Mouse (Mus musculus) G1E (cell line): ENCODE results near the gene Coch. TPM values are rescaled to one million over a fixed set of nuclear protein-coding genes. Genes with fewer than 3 reads are reported as not detected.

Source experiments
- ATAC-seq: 2 replicates; pipeline ENCODE4 v1.8.0; 2016; ENCODE audit warnings: mild to moderate bottlenecking; ENCODE audit not compliant: insufficient number of reproducible peaks, poor library complexity, low FRiP score, severe bottlenecking; ENCODE audit errors: extremely low read depth
- DNase-seq: peaks from one replicate; pipeline ENCODE4 v3.0.0; 2012; ENCODE audit warnings: low spot score
- H3K27me3 ChIP-seq: 2 replicates; pipeline ENCODE4 v1.6.1; 2012; ENCODE audit warnings: mild to moderate bottlenecking, low read length, inconsistent platforms; ENCODE audit not compliant: insufficient read depth
- H3K36me3 ChIP-seq: replicated peaks from 2 replicates; pipeline ENCODE3; 2012; ENCODE audit warnings: mild to moderate bottlenecking, inconsistent platforms
- H3K4me1 ChIP-seq: 2 replicates; pipeline ENCODE4 v1.6.1; 2012; ENCODE audit warnings: low read depth, low read length, inconsistent platforms, mixed read lengths; ENCODE audit not compliant: insufficient read depth
- H3K4me3 ChIP-seq: 2 replicates; pipeline ENCODE4 v1.5.1; 2012; ENCODE audit warnings: low read depth, mild to moderate bottlenecking, inconsistent platforms, low read length, moderate library complexity, mixed read lengths
- H3K9me3 ChIP-seq: replicated peaks from 2 replicates; pipeline ENCODE4 v1.6.1; 2012; ENCODE audit warnings: inconsistent platforms
- CTCF ChIP-seq: IDR thresholded peaks from 2 replicates; pipeline ENCODE4 v1.5.1; 2012; ENCODE audit warnings: low read depth, low read length, inconsistent platforms, mixed read lengths
- GATA1 ChIP-seq: IDR thresholded peaks from 2 replicates; pipeline ENCODE4 v1.6.1; 2012; ENCODE audit warnings: borderline replicate concordance, low read length, inconsistent platforms, mixed read lengths
- GATA2 ChIP-seq: IDR thresholded peaks from 2 replicates; pipeline ENCODE4 v1.6.1; 2012; ENCODE audit warnings: low read depth, low read length, inconsistent platforms, borderline replicate concordance
- POLR2AphosphoS5 ChIP-seq: IDR thresholded peaks from 2 replicates; pipeline ENCODE4 v1.6.1; 2012; ENCODE audit warnings: low read depth, low read length, inconsistent platforms; ENCODE audit not compliant: insufficient replicate concordance
- TAL1 ChIP-seq: conservative IDR thresholded peaks from 2 replicates; pipeline ENCODE4 v1.6.1; 2012; ENCODE audit warnings: low read depth, low read length, inconsistent platforms, mixed read lengths
- polyA plus RNA-seq: library from polyadenylated mRNA; stranded (reverse); fragments of >175 nt; gene quantifications from 2 replicates; pipeline ENCODE4 v1.2.3, GENCODE M21; 2012
- total RNA-seq, 2 experiments: library from RNA; stranded (forward) in 1 of 2; stranded (reverse) in 1 of 2; fragments of 200-1000 nt in 1 of 2; fragments of >200 nt in 1 of 2; fragmentation: Nextera tagmentation in 1 of 2; gene quantifications; 2 replicates each; pipeline ENCODE4 v1.2.3; 2014 to 2017

The Coch gene
- not detected in 2 replicates for total RNA-seq (2014; fragmentation: Nextera tagmentation)
- not detected in 2 replicates for total RNA-seq (2017)
- not detected in 2 replicates for polyA plus RNA-seq

GRCm38 (mm10) chr12:51593229-51594029 lies at the start of gene Coch:
Gene Coch (plus strand): TSS chr12:51593341.
- peak within 1 kb of the TSS; percentile 39 for H3K4me3 ChIP-seq
- H3K36me3 ChIP-seq: no peaks in the 10 kb centered on the region
- no peak for ATAC-seq
- TF ChIP-seq TAL1 (no peak), GATA2 (no peak), POLR2AphosphoS5 (no peak), GATA1 (no peak), CTCF (no peak)
- no peak for DNase-seq
- peaks cover 37% of the 10 kb centered on the region for H3K27me3 ChIP-seq
- H3K9me3 ChIP-seq: peaks cover 13% of the 10 kb centered on the region
- peaks cover 19% of the 10 kb centered on the region for H3K4me1 ChIP-seq

GRCm38 (mm10) chr12:51543402-51543960 lies 49.7 kb upstream of the Coch start:
- no peak overlapping the region for H3K4me3 ChIP-seq
- no peak for ATAC-seq

GRCm38 (mm10) chr12:51555041-51555440 lies 38.1 kb upstream of the Coch start:
- no peak for TF ChIP-seq POLR2AphosphoS5
- no peak for TF ChIP-seq GATA2
- no peak for TF ChIP-seq TAL1
- no peak for TF ChIP-seq GATA1
- TF ChIP-seq CTCF: no peak
- DNase-seq (no peak), ATAC-seq (no peak)

More at GRCm38 (mm10) chr12:51543402-51543960, 49.7 kb upstream of the Coch start:
- H3K27me3 ChIP-seq: peaks cover 14% of the 10 kb centered on the region
- H3K36me3 ChIP-seq: no peaks in the 10 kb centered on the region
- no peak for TF ChIP-seq GATA2
- no peak for TF ChIP-seq POLR2AphosphoS5
- no peak for TF ChIP-seq CTCF
- no peak for TF ChIP-seq GATA1
- TF ChIP-seq TAL1: no peak
- H3K4me1 ChIP-seq: peaks cover 5% of the 10 kb centered on the region; the same call in 1 of the 2 replicates
- 0 out of 2 replicates have a peak, but pooled peaks cover 3% of the 10 kb centered on the region for H3K9me3 ChIP-seq
- DNase-seq: no peak

GRCm38 (mm10) chr12:51561416-51561815 lies 31.7 kb upstream of the Coch start:
- H3K36me3 ChIP-seq: no peaks in the 10 kb centered on the region
- H3K4me3 ChIP-seq: no peak overlapping the region
- ATAC-seq (no peak), DNase-seq (no peak)
- H3K4me1 ChIP-seq: peaks cover 20% of the 10 kb centered on the region
- peaks cover 11% of the 10 kb centered on the region for H3K27me3 ChIP-seq
- TF ChIP-seq GATA1 (no peak), POLR2AphosphoS5 (no peak), GATA2 (no peak), TAL1 (no peak), CTCF (no peak)
- H3K9me3 ChIP-seq: peaks cover 3% of the 10 kb centered on the region

More at GRCm38 (mm10) chr12:51555041-51555440, 38.1 kb upstream of the Coch start:
- no peak overlapping the region for H3K4me3 ChIP-seq
- H3K27me3 ChIP-seq: peaks cover 8% of the 10 kb centered on the region
- H3K9me3 ChIP-seq: peaks cover 10% of the 10 kb centered on the region
- H3K4me1 ChIP-seq: peaks cover 10% of the 10 kb centered on the region
- H3K36me3 ChIP-seq: no peaks in the 10 kb centered on the region

- DNase-seq (peak; percentile 83), ATAC-seq (peak; percentile 87)
Measured at GRCm38 (mm10) chr12:51567225-51567624, 25.9 kb upstream of the Coch start.

GRCm38 (mm10) chr12:51569472-51569871 lies 23.7 kb upstream of the Coch start:
- Histone ChIP-seq H3K4me3 (peak overlapping the region; percentile 43; the same call in 1 of the 2 replicates), H3K9me3 (peaks cover 3% of the 10 kb centered on the region), H3K4me1 (peaks cover 64% of the 10 kb centered on the region), H3K36me3 (no peaks in the 10 kb centered on the region), H3K27me3 (no peaks in the 10 kb centered on the region)
- peak; percentile 63 for DNase-seq
- TF ChIP-seq CTCF: no peak
- TF ChIP-seq GATA2: no peak
- peak; percentile 63 for TF ChIP-seq TAL1
- TF ChIP-seq GATA1: no peak
- no peak for TF ChIP-seq POLR2AphosphoS5
- ATAC-seq: peak; percentile 75

More at GRCm38 (mm10) chr12:51567225-51567624, 25.9 kb upstream of the Coch start:
- no peaks in the 10 kb centered on the region for H3K36me3 ChIP-seq
- TF ChIP-seq GATA2 (peak; percentile 93; the same call in 1 of the 2 replicates), TAL1 (peak; percentile 95), POLR2AphosphoS5 (no peak), GATA1 (no peak), CTCF (no peak)
- peaks cover 3% of the 10 kb centered on the region for H3K27me3 ChIP-seq
- peak overlapping the region; percentile 47; the same call in 1 of the 2 replicates for H3K4me3 ChIP-seq
- H3K9me3 ChIP-seq: peaks cover 3% of the 10 kb centered on the region
- H3K4me1 ChIP-seq: peaks cover 64% of the 10 kb centered on the region
